In genomic region chr17:88439536-88440050, GRCm38 (mm10) we compare ENCODE assay signal across 8 mouse cellular contexts. TPM values are rescaled to one million over a fixed set of nuclear protein-coding genes. Genes with fewer than 3 reads are reported as not detected.
DNase-seq lines count a peak whose midpoint lies in the region; ATAC-seq lines count a peak whose summit lies in the region.

No protein-coding gene starts in this region.

- no peaks in the 10 kb centered on the region for H3K27me3 ChIP-seq in intestine, embryonic 15.5 days (replicated peaks)
- peaks cover 12% of the 10 kb centered on the region; the same call in 1 of the 2 replicates for H3K27me3 ChIP-seq in midbrain, embryonic 13.5 days

- 0 out of 2 replicates have a peak, but pooled peaks cover 7% of the 10 kb centered on the region for H3K4me1 ChIP-seq in intestine, embryonic 15.5 days (replicated peaks)
- peaks cover 11% of the 10 kb centered on the region; the same call in 1 of the 2 replicates for H3K4me1 ChIP-seq in midbrain, embryonic 13.5 days (replicated peaks)

- H3K4me2 ChIP-seq in intestine, embryonic 15.5 days (replicated peaks) = peak overlapping the region; percentile 84
- H3K4me2 ChIP-seq in midbrain, embryonic 13.5 days (replicated peaks) = peak overlapping the region; percentile 83

- H3K9me3 ChIP-seq in intestine, embryonic 15.5 days = no peaks in the 10 kb centered on the region
- no peaks in the 10 kb centered on the region for H3K9me3 ChIP-seq in midbrain, embryonic 13.5 days

- no peaks in the 10 kb centered on the region for H3K36me3 ChIP-seq in intestine, embryonic 15.5 days
- H3K36me3 ChIP-seq in midbrain, embryonic 13.5 days = no peaks in the 10 kb centered on the region

- H3K27ac ChIP-seq in intestine, embryonic 15.5 days = peak overlapping the region; percentile 90
- no peak overlapping the region; the same call in 1 of the 2 replicates for H3K27ac ChIP-seq in midbrain, embryonic 13.5 days

- no peak overlapping the region; the same call in 1 of the 2 replicates for H3K9ac ChIP-seq in intestine, embryonic 15.5 days
- H3K9ac ChIP-seq in midbrain, embryonic 13.5 days (replicated peaks) = peak overlapping the region; percentile 89; the same call in 1 of the 2 replicates

- peak; percentile 52 for DNase-seq in cerebellum, adult 11-12 months
- DNase-seq in thymus, postnatal 14 days = peak; percentile 10
- DNase-seq in thymus, postnatal 0 days (ENCODE audit: low spot score) = no peak
- DNase-seq in layer of hippocampus, adult 9-11 months = no peak
- DNase-seq in thymus, postnatal 4 days = no peak

- no peak for ATAC-seq in cerebellum, adult (ENCODE audit: insufficient number of reproducible peaks, low FRiP score, low TSS enrichment)
- ATAC-seq in intestine, embryonic 15.5 days = no peak
- ATAC-seq in midbrain, embryonic 13.5 days = no peak

- 83% methylated on average over 12 of the region's 12 CpGs for WGBS in intestine, embryonic 15.5 days
- 89% methylated on average over 12 of the region's 12 CpGs for WGBS in midbrain, embryonic 13.5 days

- peak overlapping the region; percentile 96 for H3K4me3 ChIP-seq in intestine, embryonic 15.5 days (replicated peaks)
- peak overlapping the region; percentile 88 for H3K4me3 ChIP-seq in midbrain, embryonic 13.5 days (replicated peaks)

RNA-seq across cellular contexts. Expression of gene Foxn2, which starts 0.9 kb away (rescaled TPM):
- 16.1 and 19.4 TPM in 2 replicates for polyA plus RNA-seq in thymus, postnatal 0 days (2015; fragmentation: Nextera tagmentation; extraction: Ambion mirVana)
- 16.2 and 16.4 TPM in 2 replicates for polyA plus RNA-seq in intestine, embryonic 15.5 days (2015; fragmentation: Nextera tagmentation; extraction: Ambion mirVana)
- polyA plus RNA-seq in midbrain, embryonic 13.5 days (2015; fragmentation: Nextera tagmentation; extraction: Ambion mirVana) = 9.6 and 11.3 TPM in 2 replicates

Comparison
In these comparisons a context has a peak if more than half of its experiments do, and no peak if none do; other contexts are left out.
1. DNase-seq: peak in cerebellum, adult 11-12 months (single experiment) and thymus, postnatal 14 days (single experiment); none in thymus, postnatal 0 days (single experiment), layer of hippocampus, adult 9-11 months (single experiment) and thymus, postnatal 4 days (single experiment).